Mouse (Mus musculus): ENCODE results near the gene Prkci. TPM values are rescaled to one million over a fixed set of nuclear protein-coding genes. Genes with fewer than 3 reads are reported as not detected.

Gene Prkci
- polyA plus RNA-seq, 1 experiment from 2014 or later, result 24.9 TPM

DNA sequence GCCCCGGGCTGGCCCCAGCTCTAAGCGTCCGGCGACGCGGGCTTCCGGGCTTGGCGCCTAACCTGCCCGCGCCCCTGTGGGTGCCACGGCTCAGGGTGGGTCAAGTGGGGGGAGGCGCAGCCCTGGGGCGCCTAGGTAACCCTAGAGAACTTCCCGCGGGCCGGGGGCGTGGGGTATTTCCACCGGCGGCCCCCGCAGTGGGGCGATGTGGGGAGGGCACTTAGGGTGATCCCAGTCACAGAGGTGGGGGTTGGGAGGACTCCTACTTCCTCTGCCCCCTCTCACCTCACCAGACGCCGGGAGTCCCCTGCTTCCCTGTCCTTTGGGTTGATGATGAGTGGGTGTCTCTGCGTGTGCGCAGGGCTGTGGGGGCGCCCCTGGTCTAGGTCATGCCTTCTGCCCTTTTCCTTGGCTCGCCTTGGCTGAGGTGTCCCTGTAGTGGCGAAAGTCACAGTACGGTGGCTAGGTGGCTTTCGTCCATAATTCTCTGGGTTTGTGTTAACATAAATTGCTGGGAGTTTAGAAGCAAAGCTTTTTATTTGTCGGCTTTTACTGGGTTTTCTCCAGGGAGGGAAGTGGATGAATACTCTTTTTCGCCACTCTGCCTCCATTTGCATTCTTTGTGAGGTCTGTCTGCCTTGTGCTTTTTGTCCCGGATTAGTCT is 100.1 kb downstream of the Prkci start:
- H3K36me3 ChIP-seq, result no peaks in the 10 kb centered on the region
- no peaks in the 10 kb centered on the region for H3K9me3 ChIP-seq
- H3K9ac ChIP-seq, result peak overlapping the region; percentile 97
- peak overlapping the region; percentile 100 for H3K27ac ChIP-seq (replicated peaks)
- H3K27me3 ChIP-seq, result no peaks in the 10 kb centered on the region
- peak overlapping the region; percentile 78 for H3K4me2 ChIP-seq
- peak overlapping the region; percentile 98 for H3K4me3 ChIP-seq
- peaks cover 50% of the 10 kb centered on the region for H3K4me1 ChIP-seq (replicated peaks)
- ATAC-seq (ENCODE audit: low read depth), result peak; percentile 37
- under 1% methylated on average over 30 of the region's 33 CpGs for WGBS

DNA sequence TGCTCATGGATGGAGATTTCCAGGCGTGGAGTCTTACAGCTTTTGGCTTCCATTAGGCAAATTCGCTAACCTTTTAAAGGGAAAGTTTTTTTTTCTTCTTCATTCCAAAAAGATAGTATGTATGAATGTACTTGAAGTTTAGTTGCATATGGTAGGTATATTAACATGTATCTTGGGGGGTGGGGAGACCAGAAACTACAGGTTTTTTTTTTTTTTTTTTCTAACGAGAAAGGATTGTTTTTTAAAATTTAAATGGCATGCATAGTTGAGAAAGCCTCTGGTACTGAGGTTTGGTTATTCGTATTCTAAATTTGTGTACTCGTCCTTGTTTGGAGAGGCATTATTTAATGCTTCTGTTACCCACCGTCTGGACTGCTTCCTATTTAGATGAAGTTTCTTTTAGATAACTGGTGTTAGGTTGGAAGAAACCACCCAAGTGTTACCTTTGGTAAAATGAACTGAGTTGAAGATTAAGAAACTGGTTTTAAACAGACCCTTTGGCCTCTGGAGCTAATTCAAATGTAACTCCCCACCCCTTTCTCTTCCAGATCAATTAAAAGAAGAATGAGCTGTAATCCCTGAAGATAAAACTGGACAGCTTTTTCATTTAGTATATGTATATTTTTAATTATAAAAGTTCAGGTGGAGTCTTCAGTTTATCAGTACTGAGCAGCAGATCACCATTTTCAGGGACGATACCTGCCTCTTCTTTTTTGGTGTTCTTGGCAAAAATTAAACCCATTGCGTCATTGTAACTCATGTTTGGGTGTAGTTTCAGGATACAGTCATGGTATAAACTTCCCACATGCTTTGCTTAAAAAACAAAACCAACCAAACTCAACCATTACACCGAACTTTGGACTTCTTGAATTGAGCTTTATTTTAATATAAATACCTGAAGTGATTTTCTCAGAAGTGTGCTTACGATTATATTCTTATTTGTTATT is 100.9 kb downstream of the Prkci start:
- Histone ChIP-seq H3K4me1 (replicated peaks) (peaks cover 58% of the 10 kb centered on the region), H3K4me3 (peak overlapping the region; percentile 98), H3K9me3 (no peaks in the 10 kb centered on the region), H3K27ac (replicated peaks) (peak overlapping the region; percentile 100), H3K36me3 (no peaks in the 10 kb centered on the region), H3K4me2 (peak overlapping the region; percentile 78), H3K27me3 (no peaks in the 10 kb centered on the region), H3K9ac (peak overlapping the region; percentile 97)
- ATAC-seq (ENCODE audit: low read depth), result no peak
- 39% methylated on average over 10 of the region's 10 CpGs for WGBS

DNA sequence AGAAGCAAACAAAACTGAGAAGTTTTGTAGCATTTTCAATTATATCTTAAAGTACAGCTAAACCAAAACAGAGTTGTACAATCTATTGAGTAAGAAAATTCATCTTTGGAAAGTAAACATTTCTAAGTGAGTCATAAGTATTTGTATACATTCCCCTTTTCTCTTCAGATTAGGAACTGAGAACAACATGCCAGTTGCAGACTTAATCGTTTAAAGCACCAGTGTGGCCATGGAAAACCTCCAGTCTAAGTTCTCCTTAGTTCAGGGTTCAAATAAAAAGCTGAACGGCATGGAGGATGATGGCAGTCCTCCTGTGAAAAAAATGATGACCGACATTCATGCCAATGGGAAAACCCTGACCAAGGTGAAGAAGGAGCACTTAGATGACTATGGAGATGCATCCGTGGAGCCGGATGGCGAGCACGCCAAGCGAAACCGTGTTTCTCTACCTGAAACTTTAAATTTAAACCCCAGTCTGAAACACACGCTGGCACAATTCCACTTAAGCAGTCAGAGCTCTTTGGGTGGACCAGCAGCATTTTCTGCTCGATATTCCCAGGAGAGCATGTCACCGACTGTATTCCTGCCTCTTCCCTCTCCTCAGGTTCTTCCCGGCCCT is 101.7 kb downstream of the Prkci start:
- peaks cover 65% of the 10 kb centered on the region for H3K4me1 ChIP-seq (replicated peaks)
- no peaks in the 10 kb centered on the region for H3K27me3 ChIP-seq
- H3K36me3 ChIP-seq, result no peaks in the 10 kb centered on the region
- no peaks in the 10 kb centered on the region for H3K9me3 ChIP-seq
- peak overlapping the region; percentile 31; the same call in 1 of the 2 replicates for H3K9ac ChIP-seq
- no peak overlapping the region for H3K27ac ChIP-seq (replicated peaks)
- WGBS, result 79% methylated on average over 13 of the region's 13 CpGs
- ATAC-seq (ENCODE audit: low read depth), result no peak
- H3K4me2 ChIP-seq, result peak overlapping the region; percentile 78
- peak overlapping the region; percentile 31 for H3K4me3 ChIP-seq

DNA sequence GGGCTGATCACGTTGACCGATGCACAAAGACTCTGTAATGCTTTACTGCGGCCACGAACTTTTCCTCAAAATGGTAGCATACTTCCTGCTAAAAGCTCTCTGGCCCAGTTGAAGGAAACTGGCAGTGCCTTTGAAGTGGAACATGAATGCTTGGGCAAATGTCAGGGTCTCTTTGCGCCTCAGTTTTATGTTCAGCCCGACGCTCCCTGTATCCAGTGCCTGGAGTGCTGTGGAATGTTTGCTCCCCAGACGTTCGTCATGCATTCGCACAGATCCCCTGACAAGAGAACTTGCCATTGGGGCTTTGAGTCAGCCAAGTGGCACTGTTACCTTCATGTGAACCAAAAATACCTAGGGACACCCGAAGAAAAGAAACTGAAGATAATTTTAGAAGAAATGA is 102.4 kb downstream of the Prkci start:
- Histone ChIP-seq H3K27me3 (no peaks in the 10 kb centered on the region), H3K4me1 (replicated peaks) (peaks cover 64% of the 10 kb centered on the region), H3K4me3 (peak overlapping the region; percentile 31), H3K9ac (peak overlapping the region; percentile 31), H3K9me3 (no peaks in the 10 kb centered on the region), H3K4me2 (peak overlapping the region; percentile 78), H3K36me3 (no peaks in the 10 kb centered on the region), H3K27ac (replicated peaks) (0 out of 2 replicates have a peak overlapping the region, but pooled peaks have one; percentile 13)
- no peak for ATAC-seq (ENCODE audit: low read depth)
- 45% methylated on average over 11 of the region's 11 CpGs for WGBS

DNA sequence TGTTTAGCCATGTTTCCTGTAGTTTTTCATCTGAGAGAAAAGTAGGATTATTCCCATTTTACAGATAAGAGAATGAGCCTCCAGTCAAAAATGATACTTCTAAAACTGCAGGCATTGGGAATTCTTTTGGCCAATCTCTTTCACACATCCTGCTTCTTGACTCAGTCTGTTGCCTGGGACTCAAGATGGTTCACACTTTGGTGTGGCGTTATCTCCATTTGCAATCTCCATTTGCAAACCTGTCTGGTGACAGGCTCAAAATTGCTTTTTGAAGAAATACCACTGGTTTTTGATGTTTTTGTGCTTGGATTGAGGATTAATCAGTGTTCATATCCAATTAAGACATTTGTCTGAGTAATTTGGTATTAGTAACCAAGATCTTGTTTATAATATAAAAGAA is 103.0 kb downstream of the Prkci start:
- peaks cover 64% of the 10 kb centered on the region for H3K4me1 ChIP-seq (replicated peaks)
- H3K9me3 ChIP-seq, result no peaks in the 10 kb centered on the region
- no peaks in the 10 kb centered on the region for H3K27me3 ChIP-seq
- H3K27ac ChIP-seq (replicated peaks), result no peak overlapping the region
- peak overlapping the region; percentile 31 for H3K4me3 ChIP-seq
- peak overlapping the region; percentile 78 for H3K4me2 ChIP-seq
- H3K36me3 ChIP-seq, result no peaks in the 10 kb centered on the region
- WGBS, result 82% methylated on average over 1 of the region's 1 CpGs
- no peak for ATAC-seq (ENCODE audit: low read depth)
- no peak overlapping the region for H3K9ac ChIP-seq

DNA sequence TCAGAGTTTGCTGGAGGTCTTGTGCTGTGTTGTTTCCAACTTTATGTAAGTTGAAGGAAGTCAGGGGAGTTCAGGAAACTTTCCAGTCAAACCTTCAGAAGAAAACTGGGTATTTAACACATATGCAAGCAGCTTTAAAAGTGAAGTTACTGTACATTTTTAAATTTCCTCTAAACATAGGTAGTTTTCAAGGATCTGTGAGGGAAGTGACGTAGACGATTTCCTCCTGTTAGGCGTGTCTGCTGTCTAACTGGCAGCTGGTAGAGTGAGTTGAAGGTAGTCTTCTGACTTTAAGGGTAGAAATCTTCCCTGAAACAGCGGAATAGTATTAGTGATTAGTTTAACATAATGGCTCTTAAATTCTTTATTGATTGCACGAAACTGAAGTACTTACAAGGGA is 104.5 kb downstream of the Prkci start:
- H3K4me1 ChIP-seq (replicated peaks), result peaks cover 78% of the 10 kb centered on the region
- H3K27ac ChIP-seq (replicated peaks), result no peak overlapping the region
- no peak overlapping the region for H3K9ac ChIP-seq
- no peaks in the 10 kb centered on the region for H3K27me3 ChIP-seq
- no peaks in the 10 kb centered on the region for H3K9me3 ChIP-seq
- peak overlapping the region; percentile 57 for H3K4me2 ChIP-seq
- ATAC-seq (ENCODE audit: low read depth), result no peak
- WGBS, result 83% methylated on average over 5 of the region's 5 CpGs
- H3K4me3 ChIP-seq, result peak overlapping the region; percentile 24
- H3K36me3 ChIP-seq, result no peaks in the 10 kb centered on the region

DNA sequence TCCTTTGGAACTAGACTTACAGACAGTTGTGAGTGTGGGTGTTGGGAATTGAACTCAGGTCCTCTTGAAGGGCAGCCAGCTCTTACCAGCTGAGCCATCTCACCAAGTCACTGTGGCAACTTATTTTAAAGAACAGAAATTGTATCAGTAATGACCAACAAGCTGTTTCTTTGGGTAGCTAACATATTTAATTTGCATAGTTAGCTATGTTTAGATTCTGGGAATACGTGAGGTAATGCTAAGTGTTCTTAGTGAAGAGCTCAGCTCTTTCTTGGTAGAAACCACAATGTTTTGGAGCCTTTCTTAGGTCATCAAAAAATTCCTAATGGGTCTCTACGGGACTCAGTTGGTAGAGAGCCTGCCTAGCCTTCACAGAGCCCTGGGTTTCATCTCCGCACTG is 105.3 kb downstream of the Prkci start:
- peaks cover 79% of the 10 kb centered on the region for H3K4me1 ChIP-seq (replicated peaks)
- H3K4me2 ChIP-seq, result peak overlapping the region; percentile 57
- no peaks in the 10 kb centered on the region for H3K36me3 ChIP-seq
- no peaks in the 10 kb centered on the region for H3K27me3 ChIP-seq
- no peak overlapping the region for H3K9ac ChIP-seq
- WGBS, result 91% methylated on average over 3 of the region's 3 CpGs
- H3K27ac ChIP-seq (replicated peaks), result no peak overlapping the region
- ATAC-seq (ENCODE audit: low read depth), result no peak
- 0 out of 2 replicates have a peak overlapping the region, but pooled peaks have one; percentile 9 for H3K4me3 ChIP-seq
- H3K9me3 ChIP-seq, result no peaks in the 10 kb centered on the region

Small RNAs within 50 kb of the gene (microRNA-seq; reads per million reads assigned to microRNA genes)
- gene Mir7008, result not detected

Other genes starting within 250 kb of the Prkci start
- gene Samd7, start 249.5 kb upstream of the Prkci start, polyA plus RNA-seq (2015; fragmentation: Nextera tagmentation; extraction: Ambion mirVana), result not detected in 2 replicates
- 90.5 and 91.9 TPM in 2 replicates for gene Sec62, start 202.9 kb upstream of the Prkci start, polyA plus RNA-seq (2015; fragmentation: Nextera tagmentation; extraction: Ambion mirVana)
- 1.7 and 2.2 TPM in 2 replicates for gene Gpr160, start 139.8 kb upstream of the Prkci start, polyA plus RNA-seq (2015; fragmentation: Nextera tagmentation; extraction: Ambion mirVana)
- gene Phc3, start 26.3 kb upstream of the Prkci start, polyA plus RNA-seq (2015; fragmentation: Nextera tagmentation; extraction: Ambion mirVana), result 7.1 and 8.3 TPM in 2 replicates
- 29.9 and 35.3 TPM in 2 replicates for gene Skil, start 99.3 kb downstream of the Prkci start, polyA plus RNA-seq (2015; fragmentation: Nextera tagmentation; extraction: Ambion mirVana)
- gene Cldn11, start 154.2 kb downstream of the Prkci start, polyA plus RNA-seq (2015; fragmentation: Nextera tagmentation; extraction: Ambion mirVana), result 62.9 and 75.1 TPM in 2 replicates